Mouse (Mus musculus) kidney, adult 2 months (tissue): ENCODE data around the gene Selenot. TPM values are rescaled to one million over a fixed set of nuclear protein-coding genes. Genes with fewer than 3 reads are reported as not detected.
"Not testable (repeated sequence)": the region's sequence is repeated elsewhere in the genome, so short reads cannot be mapped to it uniquely, and the experiment has no call there.

Source experiments
- DNase-seq: peaks from one replicate; pipeline ENCODE4 v3.0.0; 2021
- H3K27ac ChIP-seq: fragments of 200-500 bp; 2 replicates; pipeline ENCODE4 v1.5.1; 2012; ENCODE audit warnings: low read depth, low read length, control low read depth, inconsistent platforms; ENCODE audit not compliant: insufficient read depth
- H3K27me3 ChIP-seq: fragments of 200-500 bp; replicated peaks from 2 replicates; pipeline ENCODE4 v1.6.1; 2012; ENCODE audit warnings: mild to moderate bottlenecking, moderate library complexity, low read length, inconsistent platforms; ENCODE audit not compliant: control insufficient read depth, insufficient read depth
- H3K36me3 ChIP-seq: fragments of 200-500 bp; 2 replicates; pipeline ENCODE4 v1.6.1; 2012; ENCODE audit warnings: mild to moderate bottlenecking, moderate library complexity, low read length, inconsistent platforms; ENCODE audit not compliant: control insufficient read depth, insufficient read depth
- H3K4me1 ChIP-seq: fragments of 200-500 bp; 2 replicates; pipeline ENCODE4 v1.6.1; 2011; ENCODE audit warnings: low read length; ENCODE audit not compliant: control insufficient read depth, insufficient read depth
- H3K4me3 ChIP-seq: fragments of 200-500 bp; 2 replicates; pipeline ENCODE4 v1.5.1; 2011; ENCODE audit warnings: mild to moderate bottlenecking, low read depth, low read length, control low read depth; ENCODE audit not compliant: insufficient read depth
- CTCF ChIP-seq: fragments of 200-500 bp; conservative IDR thresholded peaks from 2 replicates; pipeline ENCODE4 v1.5.1; 2011; ENCODE audit warnings: low read depth, mild to moderate bottlenecking, control low read depth, low read length, moderate library complexity, mixed read lengths; ENCODE audit not compliant: insufficient read depth, insufficient read length
- POLR2A ChIP-seq: fragments of 200-500 bp; IDR thresholded peaks from one replicate; pipeline ENCODE4 v1.6.1; 2011; ENCODE audit warnings: low read depth, low read length, control low read depth
- WGBS: fragments of 180-500 bp; shearing (Covaris S2); methylation state at CpG from one replicate; pipeline ENCODE4 v1.1.7; 2018; 5-methylcytosine and 5-hydroxymethylcytosine counted together
- polyA plus RNA-seq: library from polyadenylated mRNA; depleted of rRNA; stranded (reverse); fragments of >200 nt; gene quantifications from 2 replicates; pipeline ENCODE4 v1.2.3, GENCODE M21; 2012

Selenot gene
- polyA plus RNA-seq, 1 experiment: 102 TPM

DNA sequence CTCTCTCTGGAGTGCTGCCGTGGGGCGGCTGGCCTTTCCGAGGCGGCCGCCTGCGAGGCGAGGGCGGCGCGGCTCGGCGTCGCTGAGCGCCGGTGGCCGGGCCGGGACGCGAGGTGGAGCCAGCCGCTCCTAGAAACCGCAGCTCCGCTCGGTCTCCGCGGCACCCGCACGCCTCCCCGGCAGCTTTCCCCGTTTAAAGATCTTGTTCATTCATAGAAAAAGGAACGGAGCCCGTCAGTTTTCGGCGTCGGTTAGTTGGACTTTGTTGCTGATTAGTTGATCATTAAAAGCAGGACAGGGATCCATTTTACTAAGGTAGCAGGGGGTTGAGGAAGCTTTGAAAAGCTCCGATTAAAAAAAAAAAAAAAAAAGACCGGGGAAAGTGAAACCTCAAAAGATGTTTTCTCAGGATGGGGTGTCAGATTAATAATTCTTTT is 649 bp downstream of the Selenot start:
- TF ChIP-seq POLR2A (peak; percentile 8), CTCF (no peak)
- peak; percentile 75 for DNase-seq
- Histone ChIP-seq H3K27me3 (no peaks in the 10 kb centered on the region), H3K4me1 (peaks cover 8% of the 10 kb centered on the region), H3K27ac (peak overlapping the region; percentile 97), H3K4me3 (peak overlapping the region; percentile 84), H3K36me3 (no peaks in the 10 kb centered on the region; the same call in 1 of the 2 replicates)
- WGBS: under 1% methylated on average over 36 of the region's 36 CpGs

DNA sequence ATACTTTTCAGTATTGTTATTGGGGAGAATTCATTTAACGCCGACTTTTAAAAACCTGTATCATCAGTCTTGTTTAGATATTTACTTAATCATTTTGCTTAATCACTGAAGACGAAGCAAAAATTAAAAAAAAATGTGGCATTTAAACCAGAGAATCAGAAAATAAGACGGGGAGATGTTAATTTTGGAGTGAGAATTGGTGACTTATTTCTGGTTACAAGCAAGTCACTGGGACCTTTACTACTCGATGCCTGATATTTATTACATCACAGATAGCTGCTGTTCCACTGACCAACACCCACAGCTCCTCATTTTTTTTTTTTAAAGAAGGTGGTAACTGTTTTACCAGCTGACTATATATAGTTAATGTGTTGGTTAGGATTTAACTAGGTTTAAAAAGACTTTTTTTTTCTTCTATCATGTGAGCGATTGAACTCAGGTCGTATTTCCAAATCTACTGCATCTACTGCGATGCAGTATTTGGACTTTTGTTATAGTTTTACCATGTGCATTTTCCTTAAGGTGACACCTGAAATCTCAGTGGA is 1.1 kb downstream of the Selenot start:
- H3K36me3 ChIP-seq: no peaks in the 10 kb centered on the region; the same call in 1 of the 2 replicates
- H3K27ac ChIP-seq: no peak overlapping the region
- DNase-seq: peak; percentile 66
- peaks cover 13% of the 10 kb centered on the region for H3K4me1 ChIP-seq
- H3K4me3 ChIP-seq: peak overlapping the region; percentile 84; the same call in 1 of the 2 replicates
- no peaks in the 10 kb centered on the region for H3K27me3 ChIP-seq
- TF ChIP-seq CTCF (no peak), POLR2A (no peak)
- 5% methylated on average over 8 of the region's 8 CpGs for WGBS

DNA sequence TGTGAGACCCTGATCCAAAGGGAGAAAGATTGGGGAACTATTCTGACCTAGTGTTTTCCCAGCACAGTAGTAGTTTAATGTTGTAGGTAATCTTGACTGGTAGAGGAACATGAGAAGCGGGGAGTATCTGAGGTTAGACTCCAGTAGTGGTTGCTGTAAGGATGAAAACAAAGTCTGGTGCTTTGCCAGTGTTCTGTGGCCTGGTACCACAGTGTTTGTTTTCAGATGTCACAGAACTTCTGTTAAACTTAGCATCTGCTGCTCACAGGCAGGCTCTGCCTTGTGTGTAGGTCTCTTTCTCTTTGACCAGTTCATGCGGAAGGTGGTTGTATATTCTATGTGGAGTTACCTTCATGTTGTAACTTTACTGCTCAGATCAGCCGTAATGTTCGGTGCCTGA is 5.1 kb downstream of the Selenot start:
- Histone ChIP-seq H3K27ac (peak overlapping the region; percentile 55; the same call in 1 of the 2 replicates), H3K4me1 (peaks cover 28% of the 10 kb centered on the region), H3K27me3 (no peaks in the 10 kb centered on the region), H3K36me3 (no peaks in the 10 kb centered on the region; the same call in 1 of the 2 replicates), H3K4me3 (no peak overlapping the region)
- whole genome bisulfite sequencing: 74% methylated on average over 4 of the region's 4 CpGs
- no peak for TF ChIP-seq CTCF
- TF ChIP-seq POLR2A: no peak
- DNase-seq: peak; percentile 15

DNA sequence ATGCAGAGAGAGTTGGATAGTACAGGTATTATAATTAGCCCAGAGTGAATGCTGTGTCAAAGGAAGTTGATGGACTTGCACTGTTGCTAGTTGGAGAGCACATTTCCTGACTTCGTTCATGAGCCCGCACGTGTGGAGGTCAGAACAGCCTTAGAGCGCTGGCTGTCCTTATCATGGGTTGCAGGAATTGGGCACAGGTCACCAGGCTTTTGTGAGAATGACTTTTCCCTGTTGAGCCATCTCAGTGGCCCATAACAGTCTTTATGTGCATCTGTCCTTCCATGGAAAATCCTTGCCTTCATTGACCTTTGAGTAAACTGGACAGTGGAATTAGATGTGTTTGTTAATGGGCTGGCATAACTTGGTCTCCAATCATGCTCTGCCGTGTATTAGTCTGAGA is 5.9 kb downstream of the Selenot start:
- Histone ChIP-seq H3K27me3 (no peaks in the 10 kb centered on the region), H3K36me3 (no peaks in the 10 kb centered on the region; the same call in 1 of the 2 replicates), H3K27ac (peak overlapping the region; percentile 73; the same call in 1 of the 2 replicates), H3K4me3 (no peak overlapping the region), H3K4me1 (peaks cover 28% of the 10 kb centered on the region)
- no peak for DNase-seq
- 32% methylated on average over 5 of the region's 5 CpGs for WGBS
- TF ChIP-seq CTCF (no peak), POLR2A (no peak)

GRCm38 (mm10) chr3:58582788-58583426 is 6.5 kb downstream of the Selenot start:
- no peak overlapping the region for H3K4me3 ChIP-seq
- no peak for TF ChIP-seq CTCF
- TF ChIP-seq POLR2A: no peak
- no peaks in the 10 kb centered on the region; the same call in 1 of the 2 replicates for H3K36me3 ChIP-seq
- H3K27me3 ChIP-seq: no peaks in the 10 kb centered on the region
- peak overlapping the region; percentile 73; the same call in 1 of the 2 replicates for H3K27ac ChIP-seq
- peaks cover 28% of the 10 kb centered on the region for H3K4me1 ChIP-seq
- 43% methylated on average over 5 of the region's 5 CpGs for WGBS
- DNase-seq: peak; percentile 69

GRCm38 (mm10) chr3:58590544-58590943 is 14.1 kb downstream of the Selenot start:
- 89% methylated on average over 4 of the region's 4 CpGs for WGBS
- H3K4me3 ChIP-seq, H3K36me3 ChIP-seq, H3K27ac ChIP-seq, H3K27me3 ChIP-seq, DNase-seq, H3K4me1 ChIP-seq: not testable (repeated sequence)

GRCm38 (mm10) chr3:58592666-58593065 is 16.2 kb downstream of the Selenot start:
- 90% methylated on average over 7 of the region's 7 CpGs for WGBS

GRCm38 (mm10) chr3:58593623-58594022 is 17.2 kb downstream of the Selenot start:
- no peak for DNase-seq
- peaks cover 7% of the 10 kb centered on the region for H3K36me3 ChIP-seq
- no peaks in the 10 kb centered on the region for H3K27me3 ChIP-seq
- H3K4me1 ChIP-seq: no peaks in the 10 kb centered on the region
- 57% methylated on average over 5 of the region's 5 CpGs for WGBS
- H3K4me3 ChIP-seq: no peak overlapping the region
- no peak for TF ChIP-seq POLR2A
- TF ChIP-seq CTCF: no peak
- no peak overlapping the region for H3K27ac ChIP-seq

More at GRCm38 (mm10) chr3:58592666-58593065, 16.2 kb downstream of the Selenot start:
- not testable (repeated sequence) for H3K27ac ChIP-seq, H3K27me3 ChIP-seq, H3K36me3 ChIP-seq, H3K4me3 ChIP-seq, H3K4me1 ChIP-seq, DNase-seq
